Mouse (Mus musculus) C2C12 (cell line): ENCODE results near the gene Ntn1. TPM values are rescaled to one million over a fixed set of nuclear protein-coding genes. Genes with fewer than 3 reads are reported as not detected.

Experiments used
- H3K27me3 ChIP-seq: one replicate; pipeline ENCODE4 v1.6.1; 2011; ENCODE audit not compliant: control insufficient read depth, insufficient read depth, insufficient read length
- H3K36me3 ChIP-seq: one replicate; pipeline ENCODE4 v1.6.1; 2011; ENCODE audit not compliant: control insufficient read depth, insufficient read depth
- H3K4me3 ChIP-seq: one replicate; pipeline ENCODE4 v1.5.1; 2011; ENCODE audit warnings: mild to moderate bottlenecking, control low read depth; ENCODE audit not compliant: poor library complexity, insufficient read depth, severe bottlenecking
- H3K79me2 ChIP-seq: one replicate; pipeline ENCODE4 v1.6.1; 2011; ENCODE audit not compliant: control insufficient read depth, insufficient read depth
- H3K79me3 ChIP-seq: one replicate; pipeline ENCODE4 v1.6.1; 2011; ENCODE audit warnings: low read depth, control low read depth
- H3ac ChIP-seq: one replicate; pipeline ENCODE3; 2011; ENCODE audit warnings: low read depth; ENCODE audit not compliant: control insufficient read depth, insufficient read length
- CEBPB ChIP-seq: IDR thresholded peaks from one replicate; pipeline ENCODE4 v1.6.1; 2011; ENCODE audit warnings: low read depth, mild to moderate bottlenecking, control low read depth, moderate library complexity
- CTCF ChIP-seq: IDR thresholded peaks from one replicate; pipeline ENCODE4 v1.5.1; 2011; ENCODE audit not compliant: control insufficient read depth, insufficient read depth, insufficient read length
- FOSL1 ChIP-seq: IDR thresholded peaks from one replicate; pipeline ENCODE4 v1.8.0; 2011; ENCODE audit warnings: mild to moderate bottlenecking, low read length; ENCODE audit not compliant: poor library complexity, insufficient read depth, severe bottlenecking
- MAX ChIP-seq: IDR thresholded peaks from one replicate; pipeline ENCODE4 v1.6.1; 2011; ENCODE audit warnings: mild to moderate bottlenecking, control low read depth
- MYOD1 ChIP-seq: IDR thresholded peaks from one replicate; pipeline ENCODE4 v1.6.1; 2011; ENCODE audit warnings: low read depth; ENCODE audit not compliant: control insufficient read depth, insufficient read length
- MYOG ChIP-seq: IDR thresholded peaks from one replicate; pipeline ENCODE4 v1.6.1; 2011; ENCODE audit not compliant: control insufficient read depth, insufficient read length; ENCODE audit errors: extremely low read depth
- USF1 ChIP-seq: IDR thresholded peaks from one replicate; pipeline ENCODE4 v1.6.1; 2011; ENCODE audit warnings: low read depth, mild to moderate bottlenecking, control low read depth, moderate library complexity
- polyA plus RNA-seq: library from polyadenylated mRNA; unstranded; fragments of >200 nt; fragmentation: generic; extraction: Trizol; gene quantifications from one replicate; pipeline ENCODE4 v1.2.1, GENCODE M21; 2012; ENCODE audit warnings: missing spikeins

Gene Ntn1
- polyA plus RNA-seq, 1 experiment = 19.4 TPM

GRCm38 (mm10) chr11:68425492-68426315 is 25.1 kb upstream of the Ntn1 start:
- Histone ChIP-seq H3K36me3 (no peaks in the 10 kb centered on the region), H3ac (no peak overlapping the region), H3K27me3 (no peaks in the 10 kb centered on the region), H3K79me2 (no peaks in the 10 kb centered on the region), H3K79me3 (no peaks in the 10 kb centered on the region), H3K4me3 (no peak overlapping the region)
- TF ChIP-seq MYOG (no peak), CTCF (no peak)

- Histone ChIP-seq H3K79me2 (no peaks in the 10 kb centered on the region), H3K27me3 (peaks cover 4% of the 10 kb centered on the region), H3K36me3 (no peaks in the 10 kb centered on the region), H3K4me3 (no peak overlapping the region), H3K79me3 (no peaks in the 10 kb centered on the region), H3ac (no peak overlapping the region)
- peak; percentile 74 for TF ChIP-seq CTCF
- TF ChIP-seq MYOG = no peak
Measured at GRCm38 (mm10) chr11:68417831-68418230, 17.2 kb upstream of the Ntn1 start.

DNA sequence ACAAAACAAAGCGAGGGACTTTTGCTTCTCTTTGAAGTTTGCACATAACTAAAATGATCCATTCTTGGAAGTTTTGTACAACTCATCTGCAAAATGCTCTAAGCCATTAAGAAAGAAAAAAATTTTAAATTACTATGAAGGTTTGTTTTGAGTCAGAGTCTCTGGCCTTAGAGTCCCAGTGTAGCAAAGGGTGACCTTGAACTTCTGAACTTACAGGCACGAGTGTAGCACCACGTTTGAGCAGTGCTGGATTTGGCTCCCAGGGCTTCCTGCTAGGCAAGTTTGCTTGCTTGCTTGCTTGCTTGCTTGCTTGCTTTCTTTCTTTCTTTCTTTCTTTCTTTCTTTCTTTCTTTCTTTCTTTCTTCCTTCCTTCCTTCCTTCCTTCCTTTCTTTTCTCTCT is 16.4 kb upstream of the Ntn1 start:
- Histone ChIP-seq H3K36me3 (no peaks in the 10 kb centered on the region), H3K27me3 (peaks cover 4% of the 10 kb centered on the region), H3K4me3 (no peak overlapping the region), H3K79me2 (no peaks in the 10 kb centered on the region), H3ac (no peak overlapping the region), H3K79me3 (no peaks in the 10 kb centered on the region)
- TF ChIP-seq MYOG (no peak), MAX (no peak), USF1 (no peak), CEBPB (no peak), FOSL1 (no peak), CTCF (no peak), MYOD1 (no peak)

DNA sequence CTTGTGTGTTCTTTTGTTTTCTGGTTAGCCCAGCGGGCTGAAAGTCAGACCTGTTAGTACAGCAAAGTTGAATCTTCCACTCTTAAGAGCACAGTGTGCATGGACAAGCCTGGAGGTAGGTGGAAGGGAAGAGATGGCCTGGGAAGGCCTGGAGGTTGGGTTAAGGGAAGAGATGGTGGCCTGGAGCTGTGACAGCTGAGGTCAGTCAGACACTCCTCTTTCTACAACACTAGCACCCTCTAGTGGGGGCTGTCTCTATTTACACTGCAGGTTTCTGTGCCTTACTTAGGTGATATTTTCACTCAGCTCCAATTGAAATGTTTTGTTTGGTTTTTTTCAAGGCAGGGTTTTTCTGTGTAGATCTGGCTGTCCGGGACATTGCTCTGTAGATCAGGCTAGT is 7.5 kb upstream of the Ntn1 start:
- Histone ChIP-seq H3K27me3 (no peaks in the 10 kb centered on the region), H3K36me3 (no peaks in the 10 kb centered on the region), H3K79me3 (no peaks in the 10 kb centered on the region), H3K4me3 (no peak overlapping the region), H3K79me2 (no peaks in the 10 kb centered on the region), H3ac (no peak overlapping the region)
- TF ChIP-seq FOSL1 = no peak
- no peak for TF ChIP-seq MYOD1
- TF ChIP-seq CTCF = peak; percentile 40

DNA sequence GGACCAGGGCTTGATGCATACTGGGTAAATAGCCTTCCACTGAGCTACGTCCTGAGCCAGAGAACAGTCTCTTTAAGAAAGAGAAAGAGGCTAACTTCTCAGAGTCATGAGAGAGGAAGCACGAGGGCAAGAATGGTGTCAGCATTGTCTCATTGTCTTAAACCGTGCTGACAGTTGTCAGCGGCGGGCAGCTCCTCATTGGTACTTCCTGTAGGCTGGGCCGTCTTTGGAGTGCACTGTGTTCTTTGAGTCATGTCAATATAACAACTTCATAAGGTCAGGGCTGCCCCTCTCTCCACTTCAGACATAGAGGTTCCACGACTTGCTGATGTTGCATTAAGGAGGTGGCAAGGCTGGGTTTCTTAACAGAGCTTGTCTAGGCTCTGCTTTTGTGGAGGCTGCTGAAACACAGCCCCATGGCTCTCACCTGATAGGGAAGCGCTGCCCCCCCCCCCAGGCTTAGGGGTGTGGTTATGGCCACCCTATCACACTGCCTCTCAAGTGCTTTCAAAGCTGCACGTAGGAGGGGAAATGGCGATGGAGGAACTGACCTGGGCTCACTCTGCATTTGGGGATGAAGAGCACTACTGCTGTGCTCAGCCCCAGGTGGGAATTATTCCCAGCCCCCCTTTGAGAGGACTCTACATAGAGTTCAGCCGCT is 6.8 kb upstream of the Ntn1 start:
- Histone ChIP-seq H3K4me3 (no peak overlapping the region), H3K36me3 (no peaks in the 10 kb centered on the region), H3K79me3 (no peaks in the 10 kb centered on the region), H3ac (no peak overlapping the region), H3K27me3 (no peaks in the 10 kb centered on the region), H3K79me2 (no peaks in the 10 kb centered on the region)
- no peak for TF ChIP-seq FOSL1
- no peak for TF ChIP-seq MAX
- no peak for TF ChIP-seq USF1
- TF ChIP-seq CEBPB = no peak
- no peak for TF ChIP-seq MYOD1
- no peak for TF ChIP-seq MYOG
- TF ChIP-seq CTCF = no peak

DNA sequence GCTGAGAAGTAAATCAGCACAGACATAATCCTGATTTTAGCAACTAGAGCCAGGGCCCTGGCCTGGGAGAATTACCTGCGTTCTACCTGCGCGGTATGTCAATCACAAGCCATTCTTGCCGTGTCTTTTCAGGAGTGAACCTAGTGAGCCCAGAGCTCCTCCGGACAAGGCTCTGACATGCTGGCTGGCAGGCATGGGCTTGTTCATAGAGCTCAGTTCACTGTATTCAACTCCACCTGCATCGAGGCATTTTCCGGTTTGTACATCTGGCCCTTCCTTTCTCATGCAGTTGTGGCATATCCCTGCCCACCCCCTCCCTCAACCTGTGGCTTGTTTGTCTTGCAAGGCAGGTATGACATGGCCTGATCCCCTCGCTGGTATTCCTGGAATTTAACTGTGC is 5.0 kb upstream of the Ntn1 start:
- Histone ChIP-seq H3ac (no peak overlapping the region), H3K79me2 (no peaks in the 10 kb centered on the region), H3K79me3 (no peaks in the 10 kb centered on the region), H3K27me3 (no peaks in the 10 kb centered on the region), H3K4me3 (no peak overlapping the region), H3K36me3 (no peaks in the 10 kb centered on the region)
- no peak for TF ChIP-seq FOSL1
- TF ChIP-seq CTCF = no peak
- TF ChIP-seq MYOD1 = no peak
- no peak for TF ChIP-seq CEBPB
- TF ChIP-seq USF1 = no peak
- TF ChIP-seq MYOG = no peak
- TF ChIP-seq MAX = no peak
